Mouse (Mus musculus): ENCODE data around the gene Actr3b.

GRCm38 (mm10) chr5:25830802-25831201, 71.0 kb downstream of the Actr3b start:
- TF ChIP-seq EP300 (IDR thresholded peaks at IDR 0.05; ENCODE audit: low read depth) = no peak
- no peak for TF ChIP-seq CTCF (IDR thresholded peaks at IDR 0.05; ENCODE audit: low read depth)
